Mouse (Mus musculus): ENCODE results near the gene Epb41l5.

Epb41l5 gene

GRCm38 (mm10) chr1:119533093-119533805, 115.6 kb downstream of the Epb41l5 start:
- DNase-seq (ENCODE audit: low spot score in 2 of 2), result no peak

DNA sequence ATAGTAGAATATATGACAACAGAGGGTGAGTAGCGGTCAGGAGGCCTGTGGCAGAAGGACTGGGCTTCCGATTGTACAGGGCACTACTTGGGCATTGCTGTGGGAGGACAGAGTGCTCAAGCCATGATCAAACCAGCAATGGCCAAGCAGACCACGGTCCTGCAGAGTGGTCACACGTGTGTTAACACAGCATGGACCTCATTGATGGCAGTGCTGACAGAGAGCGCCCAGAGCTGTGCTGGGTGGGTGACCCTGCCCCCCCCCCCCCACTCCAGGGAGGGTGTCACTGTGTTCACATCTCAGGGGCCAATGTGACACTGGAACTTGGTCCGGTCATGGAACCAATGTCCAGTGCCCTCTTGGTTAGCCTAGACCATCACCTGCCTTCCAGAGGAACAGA, 116.6 kb downstream of the Epb41l5 start:
- DNase-seq (ENCODE audit: low spot score in 2 of 2), result no peak

- no peak for DNase-seq (ENCODE audit: low spot score in 2 of 2)
Measured at GRCm38 (mm10) chr1:119530941-119531340, 117.9 kb downstream of the Epb41l5 start.

DNA sequence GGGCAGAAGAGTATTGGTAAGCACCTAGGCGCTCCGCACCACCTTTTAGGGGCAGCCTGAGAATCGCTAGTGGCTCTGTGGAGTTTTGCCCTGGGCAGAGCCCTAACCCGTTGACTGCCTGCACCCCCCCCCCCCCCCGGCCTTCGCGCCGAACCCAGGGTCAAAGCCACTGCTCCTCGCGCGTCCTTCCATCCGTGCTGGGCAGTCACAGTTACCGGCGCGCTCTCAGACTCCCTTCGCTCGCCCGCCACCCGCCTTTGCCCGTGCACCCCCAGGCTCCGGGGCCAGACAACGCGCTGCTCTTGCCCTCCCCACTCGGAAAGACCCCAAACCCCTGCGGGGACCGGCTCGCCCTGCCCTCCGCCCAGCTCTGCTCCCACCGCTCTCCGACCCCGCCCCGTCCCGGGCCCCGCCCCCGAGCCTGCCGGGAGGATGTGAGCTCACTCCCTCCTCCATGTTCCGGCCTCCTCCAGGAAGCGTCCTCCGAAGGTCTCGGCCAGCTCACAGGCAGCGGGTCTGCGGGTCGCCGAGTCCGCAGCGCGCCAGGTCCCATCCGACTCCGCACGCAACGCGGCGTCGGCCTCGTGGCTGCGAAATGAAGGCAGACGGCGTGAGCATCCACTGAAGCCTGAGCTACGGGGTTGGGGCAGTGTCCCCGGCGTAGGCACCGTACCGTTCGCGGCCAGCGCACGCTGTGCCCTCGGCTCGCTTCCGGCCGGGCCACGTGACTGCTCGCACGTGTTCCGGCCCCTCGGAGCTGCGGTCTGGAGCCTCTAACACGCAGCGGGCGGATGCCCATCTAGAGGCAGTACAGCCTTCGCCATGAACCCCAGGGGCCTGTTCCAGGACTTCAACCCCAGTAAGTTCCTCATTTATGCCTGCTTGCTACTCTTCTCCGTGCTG, 122.9 kb downstream of the Epb41l5 start, which contains the start of gene Tmem185b:
Gene Tmem185b, plus strand, starts transcription at position 472 of the 903 bp plus-strand sequence.
- DNase-seq (ENCODE audit: low spot score in 2 of 2), result peak; percentile 84 to 90

- no peak for DNase-seq (ENCODE audit: low spot score in 2 of 2)
Measured at GRCm38 (mm10) chr1:119525004-119525444, 123.8 kb downstream of the Epb41l5 start.

GRCm38 (mm10) chr1:119523826-119524225, 125.0 kb downstream of the Epb41l5 start:
- DNase-seq (ENCODE audit: low spot score in 2 of 2), result no peak

GRCm38 (mm10) chr1:119523369-119523768, 125.4 kb downstream of the Epb41l5 start:
- DNase-seq (ENCODE audit: low spot score in 2 of 2), result no peak

- DNase-seq (ENCODE audit: low spot score in 2 of 2), result no peak
Measured at GRCm38 (mm10) chr1:119522726-119523125, 126.1 kb downstream of the Epb41l5 start.

GRCm38 (mm10) chr1:119521681-119522080, 127.1 kb downstream of the Epb41l5 start:
- DNase-seq (ENCODE audit: low spot score in 2 of 2), result no peak

DNA sequence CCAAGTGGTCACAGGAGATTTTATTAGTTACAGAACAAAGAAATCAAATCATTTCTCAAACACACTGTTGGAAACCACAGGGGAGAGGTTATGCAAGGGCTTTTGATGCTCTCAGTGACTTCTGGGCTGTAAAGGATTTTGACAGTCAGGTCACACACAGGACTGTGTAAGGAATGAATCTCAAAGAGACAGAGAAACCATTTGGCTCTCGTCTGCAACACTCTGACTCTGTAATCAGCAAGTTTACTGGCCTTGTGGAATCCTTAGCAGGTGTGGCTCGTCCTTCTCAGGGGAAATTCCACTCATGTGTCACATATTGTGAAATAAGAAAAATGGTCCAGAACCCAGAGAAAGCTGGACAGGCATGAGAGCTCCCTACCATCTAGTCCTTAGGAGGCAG, 127.8 kb downstream of the Epb41l5 start:
- no peak for DNase-seq (ENCODE audit: low spot score in 2 of 2)

GRCm38 (mm10) chr1:119519286-119519685, 129.5 kb downstream of the Epb41l5 start:
- DNase-seq (ENCODE audit: low spot score in 2 of 2), result no peak

GRCm38 (mm10) chr1:119518786-119519185, 130.0 kb downstream of the Epb41l5 start:
- no peak for DNase-seq (ENCODE audit: low spot score in 2 of 2)

DNA sequence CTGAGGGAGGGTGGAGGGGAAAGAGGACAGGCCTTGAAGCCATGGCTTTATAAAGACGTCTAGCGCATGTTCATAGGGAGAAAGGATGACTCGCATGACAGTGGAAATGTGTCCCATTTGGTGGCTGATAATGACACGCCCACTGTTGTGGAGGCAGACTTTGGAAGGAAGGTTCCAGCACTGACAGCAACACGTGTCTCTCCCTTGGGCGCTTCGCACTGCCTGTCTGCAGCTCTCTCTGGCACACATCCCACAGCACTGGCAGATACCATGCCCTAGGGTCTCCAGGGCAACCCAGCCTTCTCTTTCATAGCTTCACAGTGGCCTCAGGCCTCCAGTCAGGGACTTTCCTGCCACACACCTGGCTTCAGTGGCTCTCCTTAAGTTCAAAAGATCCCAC, 130.7 kb downstream of the Epb41l5 start:
- no peak for DNase-seq (ENCODE audit: low spot score in 2 of 2)

DNA sequence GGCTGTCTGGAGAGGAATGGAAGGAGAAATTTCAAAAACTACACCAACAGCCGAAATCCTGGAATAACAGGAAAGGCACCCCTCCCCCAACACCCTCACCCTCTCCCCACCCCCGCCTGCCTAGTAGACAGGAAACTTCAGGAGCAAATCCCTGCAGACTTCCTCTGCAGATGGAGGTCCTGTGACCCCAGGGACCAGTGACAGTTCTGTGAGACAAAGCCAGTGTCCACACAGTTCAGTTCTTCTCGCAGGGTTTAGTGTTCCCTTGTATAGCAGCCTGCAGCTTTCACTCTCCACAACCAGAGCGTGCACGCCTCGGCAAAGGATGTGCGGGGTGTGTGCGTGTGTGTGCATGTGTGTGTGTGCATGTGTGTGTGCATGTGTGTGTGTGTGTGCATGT, 137.9 kb downstream of the Epb41l5 start:
- no peak for DNase-seq (ENCODE audit: low spot score in 2 of 2)

DNA sequence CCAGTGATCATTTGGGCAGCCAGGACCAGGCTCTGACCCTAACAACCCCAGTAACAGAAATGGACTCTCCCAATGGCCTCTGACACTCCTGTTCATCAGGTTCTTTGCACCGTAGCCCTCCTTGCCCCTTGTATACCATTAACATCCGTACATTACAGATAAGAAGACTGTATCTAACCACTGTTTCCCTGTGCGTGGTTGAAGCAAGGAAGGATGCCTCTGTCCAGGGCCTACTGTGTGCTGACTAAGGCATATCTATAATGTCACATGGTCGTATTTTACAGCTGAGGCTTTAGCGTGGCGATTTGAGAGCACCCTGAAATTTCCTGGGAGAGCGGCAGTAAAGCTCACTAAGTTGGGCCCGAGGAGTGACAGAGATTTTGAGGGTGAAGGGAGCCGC, 138.4 kb downstream of the Epb41l5 start:
- no peak for DNase-seq (ENCODE audit: low spot score in 2 of 2)

GRCm38 (mm10) chr1:119509474-119509873, 139.3 kb downstream of the Epb41l5 start:
- no peak for DNase-seq (ENCODE audit: low spot score in 2 of 2)

- DNase-seq (ENCODE audit: low spot score in 2 of 2), result no peak
Measured at GRCm38 (mm10) chr1:119508548-119508947, 140.3 kb downstream of the Epb41l5 start.

DNA sequence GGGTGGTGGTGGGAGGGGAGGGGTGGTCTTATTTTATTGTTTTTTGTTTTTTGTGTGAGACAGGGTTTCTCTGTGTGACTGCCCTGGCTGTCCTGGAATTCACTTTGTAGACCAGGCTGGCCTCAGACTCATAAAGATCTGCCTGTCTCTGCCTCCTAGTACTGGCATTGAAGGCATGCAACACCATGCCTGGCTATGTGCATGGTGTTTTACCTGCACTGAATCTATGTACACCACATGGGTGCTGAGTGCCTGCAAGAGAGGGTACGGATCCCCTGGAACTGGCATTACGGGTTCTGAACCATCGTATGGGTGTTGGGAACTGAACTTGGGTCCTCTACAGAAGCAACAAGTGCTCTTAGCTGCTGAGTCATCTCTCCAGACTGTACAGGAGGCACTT, 142.8 kb downstream of the Epb41l5 start:
- DNase-seq (ENCODE audit: low spot score in 2 of 2), result no peak

- peak; percentile 87 to 90 for DNase-seq (ENCODE audit: low spot score in 2 of 2)
Measured at GRCm38 (mm10) chr1:119504260-119505062, 144.3 kb downstream of the Epb41l5 start, which contains the start of gene Ralb. Gene Ralb (minus strand): TSS chr1:119504794.

DNA sequence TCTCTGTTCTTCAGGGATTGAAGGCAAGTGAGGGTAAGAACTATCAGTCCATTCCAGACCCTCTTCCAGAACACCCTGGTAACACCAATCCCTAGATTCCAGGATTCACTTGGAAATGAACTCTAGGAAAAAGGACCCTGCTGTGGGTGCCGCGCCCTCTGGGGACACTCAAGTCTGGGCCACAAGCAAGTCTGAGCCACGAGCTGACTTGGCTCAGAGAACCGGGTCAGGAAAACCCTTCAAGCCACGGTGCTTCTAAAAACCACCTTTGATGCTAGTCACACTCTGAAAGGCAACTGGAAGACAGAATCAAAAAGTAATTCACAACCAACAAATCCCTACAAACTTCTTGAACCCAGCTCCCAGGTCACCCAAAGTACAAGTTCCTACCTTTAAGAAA, 145.0 kb downstream of the Epb41l5 start:
- no peak for DNase-seq (ENCODE audit: low spot score in 2 of 2)

GRCm38 (mm10) chr1:119503181-119503580, 145.6 kb downstream of the Epb41l5 start:
- no peak for DNase-seq (ENCODE audit: low spot score in 2 of 2)

DNA sequence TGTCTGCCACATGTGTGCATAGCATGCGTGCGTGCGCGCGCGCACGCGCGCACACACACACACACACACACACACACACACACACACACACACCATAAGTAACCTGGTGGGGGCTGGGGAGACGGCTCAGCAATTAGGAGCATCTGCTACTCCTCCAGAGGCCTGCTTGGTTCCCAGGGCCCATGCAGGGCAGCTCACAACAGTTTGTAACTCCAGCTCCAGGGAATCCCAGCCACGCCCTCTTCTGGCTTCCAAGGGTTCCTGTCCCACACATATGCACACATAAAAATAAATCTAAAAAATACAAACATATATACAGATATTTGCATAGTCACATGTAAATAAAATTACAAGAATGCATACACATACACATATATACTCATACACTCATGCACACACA, 146.1 kb downstream of the Epb41l5 start:
- no peak for DNase-seq (ENCODE audit: low spot score in 2 of 2)
